Mouse (Mus musculus) urinary bladder, adult 2 months (tissue): Measurements from ENCODE around the gene Srprb. TPM values are rescaled to one million over a fixed set of nuclear protein-coding genes. Genes with fewer than 3 reads are reported as not detected.
A peak's percentile ranks its signal among the peaks of the same experiment; 100 is the strongest.
"Not testable (repeated sequence)": the region's sequence is repeated elsewhere in the genome, so short reads cannot be mapped to it uniquely, and the experiment has no call there.

Source experiments
- DNase-seq: peaks from one replicate; pipeline ENCODE4 v3.0.0; 2022; ENCODE audit warnings: low spot score
- polyA plus RNA-seq: library from polyadenylated mRNA; depleted of rRNA; stranded (reverse); fragments of >200 nt; gene quantifications from 2 replicates; pipeline ENCODE4 v1.2.3, GENCODE M21; 2012

The Srprb gene
- polyA plus RNA-seq, 1 experiment: 33.8 TPM

DNA sequence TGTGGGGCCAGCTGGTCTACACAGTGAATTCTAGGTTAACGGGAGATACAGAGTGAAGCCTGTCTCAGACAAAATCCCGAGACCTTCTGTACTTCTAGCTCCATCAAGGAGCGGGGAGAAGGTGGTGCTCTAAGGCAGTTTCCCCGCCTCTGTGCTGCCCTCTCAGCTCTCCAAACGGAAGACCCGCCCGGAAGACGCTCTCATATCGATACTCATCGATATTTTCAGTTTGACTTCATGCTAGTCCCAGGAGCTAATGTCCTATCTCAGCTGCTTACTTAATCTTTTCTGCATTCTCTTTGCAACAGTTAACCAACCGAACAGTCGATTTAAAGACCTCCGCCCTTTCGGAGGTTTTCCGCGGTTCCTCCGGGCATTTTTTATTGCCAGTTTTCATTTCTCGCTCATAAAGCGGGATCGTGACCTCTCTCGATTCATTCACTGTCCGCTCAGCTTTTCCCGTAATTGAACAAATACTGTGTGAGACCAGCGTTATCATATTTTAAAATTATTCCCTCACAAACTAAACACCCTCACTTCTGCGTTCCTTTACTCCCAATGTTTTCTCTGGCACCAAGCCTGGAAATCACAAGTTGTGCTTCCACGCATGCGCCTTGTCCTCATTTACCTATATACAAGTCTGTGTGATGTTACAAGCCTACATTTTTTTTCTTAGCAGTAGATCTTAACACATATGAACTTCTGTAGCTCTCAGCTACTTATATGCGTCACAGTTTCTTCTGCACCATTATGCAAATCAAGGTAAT lies 10.9 kb upstream of the Srprb start:
- DNase-seq: no peak

GRCm38 (mm10) chr9:103208802-103209423 lies 7.0 kb upstream of the Srprb start:
- no peak for DNase-seq

DNA sequence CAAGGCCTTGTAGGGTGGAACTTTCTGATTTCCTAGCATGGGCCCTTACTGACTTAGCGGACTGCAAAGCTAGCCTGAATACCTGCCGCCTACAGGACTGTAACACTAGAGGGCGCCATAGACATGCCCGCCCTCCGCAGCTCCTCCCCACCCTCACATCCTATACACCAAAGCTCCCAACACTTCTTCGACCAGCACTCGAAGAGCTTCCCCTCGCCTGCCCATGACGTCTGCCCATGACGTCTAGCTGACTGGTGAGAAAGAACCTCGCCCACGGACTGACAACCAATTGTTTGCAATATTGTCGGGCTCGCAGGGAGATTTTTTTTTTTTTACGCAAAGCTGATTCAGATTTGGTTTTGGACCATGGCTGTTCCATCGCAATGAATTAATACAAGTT lies 5.9 kb upstream of the Srprb start:
- no peak for DNase-seq

DNA sequence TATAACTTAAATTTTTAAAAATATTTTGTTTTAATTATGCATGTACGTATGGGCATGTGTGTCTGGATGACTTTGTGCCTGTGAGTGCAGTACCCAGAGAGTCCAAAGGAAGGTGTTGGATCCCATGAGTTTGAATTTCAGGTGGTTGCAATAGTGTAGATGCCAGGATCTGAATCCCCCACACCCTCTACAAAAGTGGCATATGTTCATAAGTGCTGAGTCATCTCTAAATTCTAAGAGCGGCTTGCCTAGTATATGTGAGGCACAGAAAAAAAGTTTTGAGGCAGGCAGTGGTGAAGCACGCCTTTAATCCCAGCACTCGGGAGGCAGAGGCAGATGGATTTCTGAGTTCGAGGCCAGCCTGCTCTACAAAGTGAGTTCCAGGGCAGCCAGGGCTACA lies 3.8 kb upstream of the Srprb start:
- no peak for DNase-seq

DNA sequence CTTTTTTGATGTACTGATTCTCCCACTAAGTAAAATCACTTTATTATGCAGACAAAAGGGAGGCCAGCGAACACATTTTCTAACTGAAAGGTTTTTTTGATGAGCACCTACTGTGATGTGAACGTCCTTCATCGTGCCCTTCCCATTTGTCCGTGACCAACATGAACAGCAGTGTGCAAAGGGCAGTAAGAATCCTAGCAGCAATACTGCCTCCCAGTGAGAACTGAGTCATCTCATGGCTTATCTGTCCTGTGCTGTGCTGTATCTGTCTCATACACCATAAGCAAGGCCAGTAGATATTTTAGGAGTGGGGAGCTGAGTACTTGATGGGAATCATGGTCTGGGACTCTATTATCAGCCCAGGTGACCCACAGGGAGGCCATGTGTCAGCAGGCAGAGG lies 13.5 kb downstream of the Srprb start:
- no peak for DNase-seq

DNA sequence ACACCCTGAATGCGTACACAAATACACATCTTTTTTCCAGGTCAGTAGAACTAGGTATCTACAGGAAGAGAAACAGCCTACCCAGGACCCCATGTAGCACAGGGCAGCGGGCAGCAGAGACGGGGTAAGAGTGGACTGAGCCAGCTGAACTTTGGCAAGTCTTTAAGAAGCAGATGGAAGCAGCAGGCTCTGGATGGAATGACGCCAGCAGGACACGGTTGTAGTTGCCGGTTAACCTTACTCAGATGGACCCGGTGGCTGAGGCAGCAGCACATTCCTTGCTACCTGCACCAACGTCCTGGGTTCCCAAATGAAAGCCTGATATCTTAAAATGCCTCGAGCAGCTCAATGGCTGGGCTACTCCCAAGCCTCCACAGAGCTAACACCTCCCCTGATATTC lies 15.2 kb downstream of the Srprb start:
- no peak for DNase-seq

GRCm38 (mm10) chr9:103185946-103186345 lies 16.0 kb downstream of the Srprb start:
- no peak for DNase-seq

GRCm38 (mm10) chr9:103184855-103185254 lies 17.1 kb downstream of the Srprb start:
- DNase-seq: no peak

DNA sequence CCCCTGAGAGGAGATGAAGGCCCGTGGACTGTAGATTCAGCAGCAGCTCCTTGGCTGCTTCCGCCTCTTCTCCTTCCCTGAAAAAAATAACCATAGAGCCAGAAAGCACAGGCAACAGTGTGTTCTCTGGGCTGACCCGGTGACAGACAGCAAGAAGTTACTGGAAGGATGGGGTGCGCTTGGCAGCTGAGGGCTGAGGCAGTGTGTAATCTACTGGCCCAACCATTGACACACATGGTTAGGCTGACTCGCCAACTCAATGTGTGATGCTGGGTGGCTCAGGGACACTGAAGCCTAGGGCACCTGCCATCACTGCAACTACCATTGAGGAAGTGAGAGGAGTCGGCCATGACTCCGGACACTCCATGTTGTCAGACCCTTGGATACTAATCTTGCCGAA lies 20.1 kb downstream of the Srprb start:
- no peak for DNase-seq

- DNase-seq: peak; percentile 31
Observed at GRCm38 (mm10) chr9:103180807-103181565, 21.0 kb downstream of the Srprb start.

DNA sequence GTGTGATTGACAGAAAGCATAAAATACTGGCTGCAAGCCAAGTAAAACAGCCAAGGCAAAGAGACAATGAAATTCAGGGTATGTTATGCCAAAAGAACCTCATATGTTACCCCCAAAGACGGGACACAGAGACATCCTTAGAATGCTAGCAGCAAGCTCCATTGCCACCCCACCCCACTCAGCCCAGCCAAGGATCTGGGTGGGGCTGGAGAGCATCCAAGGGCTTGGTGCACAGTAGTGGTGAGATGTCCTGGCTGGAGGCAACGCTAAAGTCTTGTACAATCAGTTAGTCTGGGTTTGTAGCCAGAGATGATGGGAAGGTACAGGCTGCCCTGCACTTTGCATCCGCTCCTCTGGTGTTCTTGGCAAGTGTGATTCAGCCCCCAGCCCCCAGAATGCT lies 21.6 kb downstream of the Srprb start:
- DNase-seq: no peak

DNA sequence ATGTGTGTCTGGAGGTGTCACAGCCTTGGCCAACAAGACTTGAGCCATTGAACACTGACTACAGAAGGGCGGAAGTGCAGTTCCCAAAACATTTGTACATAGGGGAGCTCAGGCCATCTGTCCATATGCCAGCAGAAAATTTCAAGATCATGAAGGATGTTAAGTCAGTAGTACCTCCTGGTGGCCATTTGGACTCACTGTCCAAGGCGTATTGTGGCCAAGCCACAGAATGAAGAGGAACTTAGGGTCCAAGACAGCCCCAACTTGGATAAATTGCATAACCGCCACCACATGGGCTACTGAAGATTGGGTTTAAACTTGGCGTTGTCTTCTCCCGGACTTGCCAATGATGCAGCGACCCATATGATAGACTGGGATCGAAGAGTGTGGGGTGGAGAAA lies 26.2 kb downstream of the Srprb start:
- DNase-seq: no peak

- DNase-seq: no peak
Observed at GRCm38 (mm10) chr9:103174771-103175519, 27.0 kb downstream of the Srprb start.

DNA sequence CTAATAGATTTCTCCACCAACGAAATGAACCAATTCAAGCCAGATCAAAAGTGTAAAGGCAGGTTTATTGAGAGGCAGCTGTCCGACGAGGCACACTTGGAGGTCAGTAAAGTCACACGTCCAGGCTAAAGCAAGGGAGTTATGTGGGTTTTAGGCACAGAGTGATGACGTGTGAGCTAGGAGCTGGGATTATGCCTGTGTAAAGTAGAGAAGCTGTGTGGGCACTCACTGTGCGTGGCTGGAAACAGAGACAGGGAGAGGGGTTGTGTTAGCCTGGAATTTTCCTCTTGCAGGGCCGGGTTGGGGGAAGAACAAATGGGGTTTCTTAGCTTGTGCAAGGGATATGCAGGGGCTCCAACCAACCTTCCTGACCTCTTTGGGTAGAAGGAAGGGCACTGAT lies 33.2 kb downstream of the Srprb start:
- no peak for DNase-seq

DNA sequence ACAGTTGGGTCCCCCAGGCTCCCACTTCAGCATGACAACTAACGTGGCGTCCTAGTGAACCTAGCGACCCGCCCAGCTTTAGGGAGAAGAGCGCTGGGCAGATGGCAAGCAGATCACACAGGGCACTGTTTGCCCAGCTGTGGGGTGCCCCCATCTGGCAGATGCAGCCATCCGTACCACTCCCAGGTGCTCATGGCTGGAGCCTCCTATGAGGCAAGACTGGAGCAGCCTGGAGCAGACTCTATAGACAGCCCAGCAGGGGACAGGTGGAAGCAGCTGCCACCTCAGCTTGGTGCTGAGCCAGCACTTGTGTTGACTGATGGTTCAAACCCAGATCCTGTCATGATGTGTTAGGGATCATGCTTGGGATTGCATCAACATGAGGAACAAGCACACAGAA lies 33.9 kb downstream of the Srprb start:
- no peak for DNase-seq

DNA sequence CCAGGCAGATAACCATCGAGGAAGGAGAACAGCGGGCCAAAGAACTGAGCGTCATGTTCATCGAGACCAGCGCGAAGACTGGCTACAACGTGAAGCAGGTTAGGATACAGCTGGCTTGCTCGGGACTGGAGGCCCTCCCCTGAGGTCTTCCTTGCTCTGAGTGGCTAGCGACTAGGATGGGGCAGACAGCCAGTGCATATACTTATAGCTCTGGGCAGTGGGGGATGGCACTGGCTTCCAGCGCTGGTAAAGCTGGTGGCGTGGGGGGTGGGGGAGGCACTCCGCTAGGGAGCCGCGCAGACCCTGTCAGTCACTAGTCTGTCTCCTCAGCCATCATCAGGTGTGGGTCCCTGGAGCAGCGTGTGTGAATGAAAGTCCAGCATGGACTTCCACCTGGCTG lies 38.1 kb downstream of the Srprb start:
- DNase-seq: no peak

DNA sequence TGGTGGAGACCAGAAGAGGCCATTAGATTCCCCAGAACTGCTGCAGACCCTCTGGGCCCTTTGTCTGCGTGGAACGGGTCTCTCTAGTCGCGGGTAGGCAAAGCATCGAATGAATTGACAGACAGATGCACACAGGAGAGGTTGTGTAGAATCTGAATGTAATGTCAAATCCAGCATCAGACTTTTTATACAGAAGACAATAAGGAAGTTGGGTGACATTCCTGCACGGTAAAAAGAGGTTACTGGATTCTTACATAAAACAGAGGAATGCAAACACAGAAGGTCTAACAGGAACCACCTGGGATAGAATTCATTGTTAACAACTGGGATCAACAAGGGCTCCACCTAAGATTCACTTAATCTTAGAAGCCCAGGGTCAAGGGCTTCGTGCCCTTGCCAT lies 46.8 kb downstream of the Srprb start:
- DNase-seq: not testable (repeated sequence)

- DNase-seq: no peak
Observed at GRCm38 (mm10) chr9:103154568-103154967, 47.4 kb downstream of the Srprb start.

DNA sequence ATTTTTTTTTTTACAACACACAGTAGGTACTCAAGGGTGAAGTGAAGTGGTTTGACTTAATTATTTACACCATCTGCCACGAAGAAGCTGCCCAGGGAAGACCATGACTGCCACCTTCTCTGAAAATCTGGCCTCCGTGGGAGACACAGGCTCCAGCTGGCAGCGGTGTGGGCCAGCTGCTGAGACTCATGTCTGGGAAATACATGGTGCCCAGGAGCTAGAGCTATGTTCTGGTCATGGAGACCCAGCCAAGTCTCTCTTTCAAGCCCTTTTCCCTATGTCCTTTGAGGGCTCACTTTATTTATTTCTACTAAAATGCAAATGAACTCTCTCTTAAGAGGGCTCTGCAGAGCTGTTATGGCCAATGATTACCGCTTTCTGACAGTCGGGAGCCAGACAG lies 48.7 kb downstream of the Srprb start:
- no peak for DNase-seq

GRCm38 (mm10) chr9:103149074-103149799 lies 52.7 kb downstream of the Srprb start:
- DNase-seq: no peak

DNA sequence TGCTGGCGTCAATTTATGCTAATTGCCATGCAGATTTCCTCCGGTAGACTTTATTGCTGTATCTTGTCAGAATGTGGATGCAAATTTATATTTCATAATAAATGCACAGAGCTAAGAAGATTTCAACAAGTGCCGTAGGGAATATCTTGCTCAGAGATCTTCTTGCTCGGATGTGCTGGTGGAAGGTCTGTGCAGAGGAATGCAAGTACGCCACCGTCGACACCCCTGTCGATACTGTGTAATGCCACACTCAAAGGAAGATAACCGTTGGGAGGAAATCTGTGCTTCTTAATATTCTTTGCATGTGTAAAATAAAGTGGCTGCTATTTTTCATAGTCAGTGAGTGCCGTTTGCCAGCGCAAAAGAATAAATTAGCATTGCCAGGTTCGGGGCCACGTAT lies 54.8 kb downstream of the Srprb start:
- no peak for DNase-seq

DNA sequence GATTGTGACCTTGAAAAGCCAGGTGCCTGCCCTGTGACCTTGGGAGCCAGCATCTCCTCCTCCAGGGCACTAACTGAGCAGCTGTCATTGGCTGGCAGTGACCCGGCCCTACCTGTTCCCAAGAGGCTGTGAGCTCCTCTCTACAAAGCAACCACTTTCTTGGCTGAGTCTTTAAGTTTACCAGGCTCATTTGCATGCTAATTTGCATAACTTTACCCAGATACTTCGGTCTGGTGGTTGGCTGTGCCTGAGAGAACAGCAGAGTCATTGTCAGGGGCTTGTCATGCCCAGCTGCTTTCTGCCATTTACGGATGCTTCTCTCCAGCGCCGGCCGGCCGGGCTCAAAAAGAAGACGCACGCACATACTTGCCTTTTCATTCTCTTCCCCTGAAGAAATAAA lies 55.2 kb downstream of the Srprb start:
- no peak for DNase-seq
